Mouse (Mus musculus) spleen, postnatal 0 days (tissue): Measurements from ENCODE around the gene Kctd14. TPM values are rescaled to one million over a fixed set of nuclear protein-coding genes. Genes with fewer than 3 reads are reported as not detected.

ENCODE experiments used
- polyA plus RNA-seq: library from polyadenylated mRNA; unstranded; fragments of >200 nt; fragmentation: Nextera tagmentation; extraction: Ambion mirVana; gene quantifications from 2 replicates; pipeline ENCODE4 v1.2.1, GENCODE M21; 2015

Kctd14 gene
- 13.4 and 14.5 TPM in 2 replicates for polyA plus RNA-seq

GRCm38 (mm10) chr7:97451023-97451422, at the start of gene Kctd14:
TSS of gene Kctd14 (plus strand) at chr7:97451323.

GRCm38 (mm10) chr7:97416906-97417777, 34.0 kb upstream of the Kctd14 start, which contains the start of gene Thrsp:
TSS of gene Thrsp (minus strand) at chr7:97417730.

GRCm38 (mm10) chr7:97480821-97481339, 29.8 kb downstream of the Kctd14 start, which contains the start of gene Ints4:
TSS of gene Ints4 (plus strand) at chr7:97480956.

Other genes starting within 250 kb of the Kctd14 start
- gene Usp35, start 119.3 kb upstream of the Kctd14 start, polyA plus RNA-seq, result 0.59 and 0.73 TPM in 2 replicates
- 0.60 and 0.61 TPM in 2 replicates for gene Kctd21, start 119.0 kb upstream of the Kctd14 start, polyA plus RNA-seq
- gene Alg8, start 79.7 kb upstream of the Kctd14 start, polyA plus RNA-seq, result 25.1 and 26.3 TPM in 2 replicates
- 297 and 315 TPM in 2 replicates for gene Ndufc2, start 51.3 kb upstream of the Kctd14 start, polyA plus RNA-seq
- 1.3 and 1.6 TPM in 2 replicates for gene Thrsp, start 33.6 kb upstream of the Kctd14 start, polyA plus RNA-seq
- gene Ints4, start 29.6 kb downstream of the Kctd14 start, polyA plus RNA-seq, result 19.1 and 19.4 TPM in 2 replicates
- 24.4 and 27.5 TPM in 2 replicates for gene Aamdc, start 128.2 kb downstream of the Kctd14 start, polyA plus RNA-seq
- gene Rsf1, start 128.6 kb downstream of the Kctd14 start, polyA plus RNA-seq, result 11.3 and 11.6 TPM in 2 replicates
- gene Clns1a, start 245.3 kb downstream of the Kctd14 start, polyA plus RNA-seq, result 85.1 and 85.2 TPM in 2 replicates